ENCODE assay signal across 8 mouse cellular contexts in genomic region chr19:9982151-9982851, GRCm38 (mm10). TPM values are rescaled to one million over a fixed set of nuclear protein-coding genes. Genes with fewer than 3 reads are reported as not detected.
DNase-seq lines count a peak whose midpoint lies in the region; ATAC-seq and TF ChIP-seq lines count a peak whose summit lies in the region.

No protein-coding gene starts in this region.

- DNase-seq in Patski (ENCODE audit: low read depth, low spot score): peak; percentile 76
- peak; percentile 97 to 98 for DNase-seq in cerebellum, postnatal 14 days
- DNase-seq in frontal cortex, postnatal 25 days (ENCODE audit: low spot score in 2 of 2): peak; percentile 89 to 95
- DNase-seq in hindbrain, embryonic 14.5 days (ENCODE audit: low spot score): peak; percentile 98
- peak; percentile 98 for DNase-seq in layer of hippocampus, postnatal 36 days
- DNase-seq in lung, postnatal 36 days: peak; percentile 97
- DNase-seq in retina, postnatal 1 day: peak; percentile 99
- DNase-seq in urinary bladder, adult 18-20 months (ENCODE audit: low spot score in 2 of 2): peak; percentile 84 to 94

- peak overlapping the region; percentile 62 for H3K4me3 ChIP-seq in hindbrain, embryonic 14.5 days (replicated peaks; ENCODE audit: low read length)

- POLR2A ChIA-PET in Patski (lab: Charles Lee): interaction anchor here (1.0 to 1.3 kb wide), 4 partner anchors 11 to 64 kb away, joined by 3 to 8 read pairs (median 3); no protein-coding TSS in a partner anchor

- ATAC-seq in Patski: peak; percentile 91
- ATAC-seq in hindbrain, embryonic 14.5 days (ENCODE audit: low FRiP score): peak; percentile 99

- no peak for TF ChIP-seq CTCF in Patski (IDR thresholded peaks at IDR 0.05)

- peak overlapping the region; percentile 75 for H3K9ac ChIP-seq in hindbrain, embryonic 14.5 days

- peak overlapping the region; percentile 91 for H3K4me2 ChIP-seq in hindbrain, embryonic 14.5 days (replicated peaks)

- H3K36me3 ChIP-seq in hindbrain, embryonic 14.5 days (replicated peaks; ENCODE audit: control insufficient read depth, insufficient read depth): peaks cover 27% of the 10 kb centered on the region

- H3K27ac ChIP-seq in hindbrain, embryonic 14.5 days: peak overlapping the region; percentile 94

- WGBS in hindbrain, embryonic 14.5 days: 1% methylated on average over 56 of the region's 59 CpGs

- in situ Hi-C loops in Patski (cut with MboI; ENCODE audit: low pct_unique_long_range_greater_than_20kb): no loop called here

- CTCF ChIA-PET in Patski (lab: Charles Lee): interaction anchor here (0.9 to 4.7 kb wide), 4 partner anchors 39 to 70 kb away, joined by 3 to 19 read pairs (median 10); no protein-coding TSS in a partner anchor

- H3K9me3 ChIP-seq in hindbrain, embryonic 14.5 days (ENCODE audit: control insufficient read depth, low read length): no peaks in the 10 kb centered on the region

- H3K4me1 ChIP-seq in hindbrain, embryonic 14.5 days (replicated peaks; ENCODE audit: control insufficient read depth, insufficient read depth, low read length): peaks cover 18% of the 10 kb centered on the region

- H3K27me3 ChIP-seq in Patski: no peaks in the 10 kb centered on the region
- H3K27me3 ChIP-seq in hindbrain, embryonic 14.5 days (ENCODE audit: control insufficient read depth, insufficient read depth, low read length): no peaks in the 10 kb centered on the region

RNA-seq across cellular contexts. Expression of gene Fth1, which starts 1.9 kb away (rescaled TPM):
- polyA plus RNA-seq in Patski (2021): 2,141 TPM
- polyA plus RNA-seq in hindbrain, embryonic 14.5 days (2014; fragmentation: Nextera tagmentation; extraction: Ambion mirVana): 1,735 and 1,844 TPM in 2 replicates
- total RNA-seq in layer of hippocampus, postnatal 36 days (2021): 1,000 to 10,000 TPM; 2,856 to 3,180 TPM

RNA-seq across cellular contexts. Expression of gene Best1, which starts 19.1 kb away (rescaled TPM):
- not detected for polyA plus RNA-seq in Patski (2021)
- polyA plus RNA-seq in hindbrain, embryonic 14.5 days (2014; fragmentation: Nextera tagmentation; extraction: Ambion mirVana): 2.3 and 2.6 TPM in 2 replicates
- under 1 TPM; 0.52 to 0.58 TPM for total RNA-seq in layer of hippocampus, postnatal 36 days (2021)

RNA-seq across cellular contexts. Expression of gene Rab3il1, which starts 19.2 kb away (rescaled TPM):
- 0.71 TPM for polyA plus RNA-seq in Patski (2021)
- 19.3 and 23.8 TPM in 2 replicates for polyA plus RNA-seq in hindbrain, embryonic 14.5 days (2014; fragmentation: Nextera tagmentation; extraction: Ambion mirVana)
- total RNA-seq in layer of hippocampus, postnatal 36 days (2021): 10 to 100 TPM in 1 of 2 experiments, 1 to 10 TPM in 1; 8.9 to 10.4 TPM

RNA-seq across cellular contexts. Expression of gene Fads3, which starts 59.1 kb away (rescaled TPM):
- polyA plus RNA-seq in Patski (2021): 227 TPM
- polyA plus RNA-seq in hindbrain, embryonic 14.5 days (2014; fragmentation: Nextera tagmentation; extraction: Ambion mirVana): 24.7 and 25.7 TPM in 2 replicates
- total RNA-seq in layer of hippocampus, postnatal 36 days (2021): 10 to 100 TPM; 24.3 to 24.5 TPM

Comparison
In these comparisons a context has a peak if more than half of its experiments do, and no peak if none do; other contexts are left out.
1. Peak in every context shown above with its lines: DNase-seq, ATAC-seq, H3K4me3 ChIP-seq and H3K27ac ChIP-seq.
2. RNA of gene Rab3il1, which starts 19.2 kb away (polyA plus RNA-seq): 19.3 to 23.8 TPM in hindbrain, embryonic 14.5 days; 0.71 TPM in Patski (single experiment); every median in the first group is over 10 times any median in the second.